Mouse (Mus musculus) neural tube, embryonic 15.5 days (tissue): ENCODE results near the gene Tbc1d22a. TPM values are rescaled to one million over a fixed set of nuclear protein-coding genes. Genes with fewer than 3 reads are reported as not detected.

Source experiments
- ATAC-seq: fragments of 200-750 bp; cut with Nextera tagmentation; 2 replicates; pipeline ENCODE4 v1.8.0; 2017; ENCODE audit warnings: mild to moderate bottlenecking, moderate TSS enrichment, moderate library complexity; ENCODE audit not compliant: low FRiP score
- H3K27ac ChIP-seq: fragments of 300-500 bp; sonication (generic); replicated peaks from 2 replicates; pipeline ENCODE4 v1.5.1; 2015; ENCODE audit warnings: mild to moderate bottlenecking, inconsistent platforms
- H3K27me3 ChIP-seq: fragments of 300-500 bp; sonication (generic); replicated peaks from 2 replicates; pipeline ENCODE4 v1.6.1; 2015; ENCODE audit warnings: inconsistent platforms
- H3K36me3 ChIP-seq: fragments of 300-500 bp; sonication (generic); 2 replicates; pipeline ENCODE4 v1.6.1; 2015; ENCODE audit warnings: inconsistent platforms
- H3K4me1 ChIP-seq: fragments of 300-500 bp; sonication (generic); 2 replicates; pipeline ENCODE4 v1.6.1; 2015; ENCODE audit warnings: inconsistent platforms
- H3K4me2 ChIP-seq: fragments of 300-500 bp; sonication (generic); 2 replicates; pipeline ENCODE4 v1.6.1; 2015; ENCODE audit warnings: inconsistent platforms, mild to moderate bottlenecking, moderate library complexity
- H3K4me3 ChIP-seq: fragments of 300-500 bp; sonication (generic); replicated peaks from 2 replicates; pipeline ENCODE4 v1.5.1; 2015; ENCODE audit warnings: mild to moderate bottlenecking, inconsistent platforms
- H3K9ac ChIP-seq: fragments of 300-500 bp; sonication (generic); replicated peaks from 2 replicates; pipeline ENCODE4 v1.6.1; 2015; ENCODE audit warnings: mild to moderate bottlenecking, inconsistent platforms
- H3K9me3 ChIP-seq: fragments of 300-500 bp; sonication (generic); replicated peaks from 2 replicates; pipeline ENCODE4 v1.6.1; 2016; ENCODE audit warnings: inconsistent platforms
- WGBS: fragments of 180-500 bp; shearing (Covaris S2); methylation state at CpG from one replicate; pipeline ENCODE4 v1.1.7; 2015; ENCODE audit warnings: mixed read lengths; 5-methylcytosine and 5-hydroxymethylcytosine counted together
- polyA plus RNA-seq: library from polyadenylated mRNA; unstranded; fragments of >200 nt; fragmentation: Nextera tagmentation; extraction: Ambion mirVana; gene quantifications from 2 replicates; pipeline ENCODE4 v1.2.1, GENCODE M21; 2015

Gene Tbc1d22a
- polyA plus RNA-seq, 1 experiment from 2014 or later, result 11.0 TPM

GRCm38 (mm10) chr15:86294426-86294825 lies 80.2 kb downstream of the Tbc1d22a start:
- Histone ChIP-seq H3K4me3 (no peak overlapping the region), H3K4me1 (peaks cover 20% of the 10 kb centered on the region), H3K27me3 (no peaks in the 10 kb centered on the region), H3K9me3 (no peaks in the 10 kb centered on the region), H3K9ac (no peak overlapping the region), H3K27ac (no peak overlapping the region), H3K4me2 (no peak overlapping the region), H3K36me3 (no peaks in the 10 kb centered on the region)
- 78% methylated on average over 3 of the region's 3 CpGs for WGBS
- no peak for ATAC-seq

GRCm38 (mm10) chr15:86295722-86296288 lies 81.5 kb downstream of the Tbc1d22a start:
- 66% methylated on average over 4 of the region's 4 CpGs for WGBS
- no peaks in the 10 kb centered on the region for H3K36me3 ChIP-seq
- peaks cover 16% of the 10 kb centered on the region for H3K4me1 ChIP-seq
- no peak for ATAC-seq
- no peak overlapping the region for H3K4me3 ChIP-seq
- no peak overlapping the region for H3K9ac ChIP-seq
- H3K9me3 ChIP-seq, result no peaks in the 10 kb centered on the region
- H3K4me2 ChIP-seq, result no peak overlapping the region
- H3K27me3 ChIP-seq, result no peaks in the 10 kb centered on the region
- H3K27ac ChIP-seq, result no peak overlapping the region

GRCm38 (mm10) chr15:86297281-86297680 lies 83.0 kb downstream of the Tbc1d22a start:
- Histone ChIP-seq H3K4me1 (peaks cover 9% of the 10 kb centered on the region; the same call in 1 of the 2 replicates), H3K27ac (no peak overlapping the region), H3K4me3 (no peak overlapping the region), H3K9ac (no peak overlapping the region), H3K9me3 (no peaks in the 10 kb centered on the region), H3K27me3 (no peaks in the 10 kb centered on the region), H3K4me2 (no peak overlapping the region), H3K36me3 (no peaks in the 10 kb centered on the region)
- WGBS, result 90% methylated on average over 1 of the region's 1 CpGs
- no peak for ATAC-seq

- H3K9me3 ChIP-seq, result no peaks in the 10 kb centered on the region
- H3K27ac ChIP-seq, result no peak overlapping the region
- H3K4me3 ChIP-seq, result no peak overlapping the region
- H3K4me1 ChIP-seq, result no peaks in the 10 kb centered on the region
- no peak for ATAC-seq
- no peak overlapping the region for H3K4me2 ChIP-seq
- no peak overlapping the region for H3K9ac ChIP-seq
- 92% methylated on average over 1 of the region's 1 CpGs for WGBS
- H3K36me3 ChIP-seq, result no peaks in the 10 kb centered on the region; the same call in 1 of the 2 replicates
- no peaks in the 10 kb centered on the region for H3K27me3 ChIP-seq
These were observed 89.6 kb downstream of the Tbc1d22a start for GRCm38 (mm10) chr15:86303876-86304275.

GRCm38 (mm10) chr15:86304861-86305260 lies 90.6 kb downstream of the Tbc1d22a start:
- no peak overlapping the region for H3K4me3 ChIP-seq
- H3K4me2 ChIP-seq, result no peak overlapping the region
- H3K36me3 ChIP-seq, result no peaks in the 10 kb centered on the region; the same call in 1 of the 2 replicates
- WGBS, result 78% methylated on average over 3 of the region's 3 CpGs
- no peak overlapping the region for H3K27ac ChIP-seq
- no peak overlapping the region for H3K9ac ChIP-seq
- H3K4me1 ChIP-seq, result no peaks in the 10 kb centered on the region
- ATAC-seq, result no peak
- no peaks in the 10 kb centered on the region for H3K9me3 ChIP-seq
- no peaks in the 10 kb centered on the region for H3K27me3 ChIP-seq

- 83% methylated on average over 3 of the region's 3 CpGs for WGBS
- H3K27ac ChIP-seq, result no peak overlapping the region
- no peaks in the 10 kb centered on the region for H3K27me3 ChIP-seq
- ATAC-seq, result no peak
- H3K4me2 ChIP-seq, result no peak overlapping the region
- no peaks in the 10 kb centered on the region for H3K4me1 ChIP-seq
- H3K9me3 ChIP-seq, result no peaks in the 10 kb centered on the region
- H3K9ac ChIP-seq, result no peak overlapping the region
- no peak overlapping the region for H3K4me3 ChIP-seq
- H3K36me3 ChIP-seq, result no peaks in the 10 kb centered on the region; the same call in 1 of the 2 replicates
These were observed 91.0 kb downstream of the Tbc1d22a start for GRCm38 (mm10) chr15:86305290-86305689.

GRCm38 (mm10) chr15:86309213-86309829 lies 95.1 kb downstream of the Tbc1d22a start:
- H3K9ac ChIP-seq, result no peak overlapping the region
- no peaks in the 10 kb centered on the region for H3K4me1 ChIP-seq
- H3K4me3 ChIP-seq, result no peak overlapping the region
- WGBS, result 90% methylated on average over 5 of the region's 5 CpGs
- H3K27ac ChIP-seq, result no peak overlapping the region
- H3K27me3 ChIP-seq, result no peaks in the 10 kb centered on the region
- peaks cover 6% of the 10 kb centered on the region for H3K36me3 ChIP-seq
- H3K4me2 ChIP-seq, result no peak overlapping the region
- H3K9me3 ChIP-seq, result no peaks in the 10 kb centered on the region
- ATAC-seq, result no peak

- ATAC-seq, result no peak
- H3K4me1 ChIP-seq, result peaks cover 16% of the 10 kb centered on the region
- H3K4me3 ChIP-seq, result no peak overlapping the region
- no peaks in the 10 kb centered on the region for H3K27me3 ChIP-seq
- no peaks in the 10 kb centered on the region for H3K9me3 ChIP-seq
- H3K9ac ChIP-seq, result no peak overlapping the region
- no peak overlapping the region for H3K27ac ChIP-seq
- 0 out of 2 replicates have a peak, but pooled peaks cover 5% of the 10 kb centered on the region for H3K36me3 ChIP-seq
- 43% methylated on average over 19 of the region's 19 CpGs for WGBS
- H3K4me2 ChIP-seq, result no peak overlapping the region
These were observed 106.7 kb downstream of the Tbc1d22a start for GRCm38 (mm10) chr15:86320803-86321510.

- Histone ChIP-seq H3K4me2 (no peak overlapping the region), H3K4me1 (peaks cover 21% of the 10 kb centered on the region), H3K36me3 (no peaks in the 10 kb centered on the region), H3K27ac (0 out of 2 replicates have a peak overlapping the region, but pooled peaks have one; percentile 6), H3K9me3 (no peaks in the 10 kb centered on the region), H3K4me3 (no peak overlapping the region), H3K9ac (no peak overlapping the region), H3K27me3 (no peaks in the 10 kb centered on the region)
- 88% methylated on average over 4 of the region's 4 CpGs for WGBS
- ATAC-seq, result no peak
These were observed 112.1 kb downstream of the Tbc1d22a start for GRCm38 (mm10) chr15:86326341-86326740.

GRCm38 (mm10) chr15:86329911-86330310 lies 115.7 kb downstream of the Tbc1d22a start:
- WGBS, result 43% methylated on average over 7 of the region's 7 CpGs
- Histone ChIP-seq H3K9ac (no peak overlapping the region), H3K4me1 (peaks cover 34% of the 10 kb centered on the region), H3K9me3 (no peaks in the 10 kb centered on the region), H3K4me2 (no peak overlapping the region), H3K27ac (no peak overlapping the region), H3K4me3 (no peak overlapping the region), H3K36me3 (no peaks in the 10 kb centered on the region), H3K27me3 (no peaks in the 10 kb centered on the region)
- no peak for ATAC-seq

GRCm38 (mm10) chr15:86330454-86330853 lies 116.2 kb downstream of the Tbc1d22a start:
- no peak overlapping the region for H3K9ac ChIP-seq
- no peak overlapping the region for H3K27ac ChIP-seq
- H3K4me1 ChIP-seq, result peaks cover 37% of the 10 kb centered on the region
- no peaks in the 10 kb centered on the region for H3K27me3 ChIP-seq
- H3K4me2 ChIP-seq, result no peak overlapping the region
- H3K36me3 ChIP-seq, result no peaks in the 10 kb centered on the region
- 30% methylated on average over 7 of the region's 7 CpGs for WGBS
- H3K9me3 ChIP-seq, result no peaks in the 10 kb centered on the region
- no peak overlapping the region for H3K4me3 ChIP-seq
- ATAC-seq, result no peak
